Mouse (Mus musculus): ENCODE data around the gene Eya4. TPM values are rescaled to one million over a fixed set of nuclear protein-coding genes. Genes with fewer than 3 reads are reported as not detected.

The Eya4 gene
- polyA plus RNA-seq, 1 experiment from 2014 or later, result 1.3 TPM

DNA sequence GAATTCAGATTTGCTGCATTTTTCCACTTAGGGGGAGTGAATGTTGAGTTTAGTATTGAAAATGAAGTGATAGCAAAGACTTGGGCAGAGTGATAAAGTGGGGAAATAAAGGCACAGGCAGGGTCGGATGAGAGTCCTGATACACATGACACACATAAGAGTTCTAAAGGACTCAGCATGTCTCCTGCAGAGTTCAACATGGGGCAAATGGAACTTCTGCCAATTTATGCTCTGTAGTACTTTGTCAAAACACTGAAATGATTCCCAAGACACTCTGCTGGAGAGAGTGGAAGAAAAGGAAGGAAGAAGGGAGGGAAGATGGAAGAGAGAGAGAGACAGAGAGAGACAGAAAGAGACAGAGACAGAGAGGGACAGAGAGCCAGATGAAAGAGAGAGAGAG is 222.6 kb downstream of the Eya4 start:
- Histone ChIP-seq H3K9ac (ENCODE audit: low read length) (no peak overlapping the region), H3K36me3 (ENCODE audit: control insufficient read depth, insufficient read depth, low read length) (no peaks in the 10 kb centered on the region), H3K9me3 (replicated peaks; ENCODE audit: control insufficient read depth, low read length) (no peaks in the 10 kb centered on the region), H3K27ac (ENCODE audit: low read length) (no peak overlapping the region), H3K4me2 (ENCODE audit: low read depth, low read length) (no peak overlapping the region), H3K4me3 (replicated peaks; ENCODE audit: low read length) (no peak overlapping the region), H3K4me1 (ENCODE audit: control insufficient read depth, insufficient read depth, low read length) (no peaks in the 10 kb centered on the region), H3K27me3 (ENCODE audit: control insufficient read depth, insufficient read depth, low read length) (no peaks in the 10 kb centered on the region)
- ATAC-seq (ENCODE audit: insufficient read depth, low FRiP score), result no peak
- WGBS, result 76% methylated on average over 1 of the region's 1 CpGs

- Histone ChIP-seq H3K9me3 (replicated peaks; ENCODE audit: control insufficient read depth, low read length) (no peaks in the 10 kb centered on the region), H3K36me3 (ENCODE audit: control insufficient read depth, insufficient read depth, low read length) (no peaks in the 10 kb centered on the region), H3K4me1 (ENCODE audit: control insufficient read depth, insufficient read depth, low read length) (no peaks in the 10 kb centered on the region), H3K27ac (ENCODE audit: low read length) (no peak overlapping the region), H3K9ac (ENCODE audit: low read length) (no peak overlapping the region), H3K4me2 (ENCODE audit: low read depth, low read length) (no peak overlapping the region), H3K4me3 (replicated peaks; ENCODE audit: low read length) (no peak overlapping the region), H3K27me3 (ENCODE audit: control insufficient read depth, insufficient read depth, low read length) (no peaks in the 10 kb centered on the region)
- WGBS, result 88% methylated on average over 1 of the region's 1 CpGs
- no peak for ATAC-seq (ENCODE audit: insufficient read depth, low FRiP score)
Measured at GRCm38 (mm10) chr10:23127151-23127550, 223.4 kb downstream of the Eya4 start.

DNA sequence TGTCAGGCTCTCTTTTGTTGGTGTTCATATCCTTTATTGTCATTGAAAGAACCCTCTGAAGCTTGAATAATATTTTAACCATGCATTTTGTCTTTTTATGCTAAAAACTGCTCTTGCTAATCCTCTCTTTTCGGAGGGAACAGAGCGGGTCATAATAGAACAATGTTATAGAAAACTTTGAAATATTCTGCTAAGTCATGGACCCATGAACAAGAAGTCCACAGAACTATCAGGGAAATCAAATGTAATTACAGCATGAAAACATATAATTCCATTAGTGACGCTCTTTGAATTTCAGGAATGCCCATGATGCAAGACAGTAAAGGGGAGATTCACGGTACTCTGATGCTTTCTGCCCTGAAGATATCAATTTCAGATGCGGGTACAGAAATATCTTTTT is 224.1 kb downstream of the Eya4 start:
- WGBS, result 86% methylated on average over 5 of the region's 5 CpGs
- Histone ChIP-seq H3K4me2 (ENCODE audit: low read depth, low read length) (no peak overlapping the region), H3K4me3 (replicated peaks; ENCODE audit: low read length) (no peak overlapping the region), H3K9me3 (replicated peaks; ENCODE audit: control insufficient read depth, low read length) (no peaks in the 10 kb centered on the region), H3K9ac (ENCODE audit: low read length) (no peak overlapping the region), H3K27ac (ENCODE audit: low read length) (no peak overlapping the region), H3K27me3 (ENCODE audit: control insufficient read depth, insufficient read depth, low read length) (no peaks in the 10 kb centered on the region), H3K36me3 (ENCODE audit: control insufficient read depth, insufficient read depth, low read length) (no peaks in the 10 kb centered on the region), H3K4me1 (ENCODE audit: control insufficient read depth, insufficient read depth, low read length) (no peaks in the 10 kb centered on the region)
- ATAC-seq (ENCODE audit: insufficient read depth, low FRiP score), result no peak

DNA sequence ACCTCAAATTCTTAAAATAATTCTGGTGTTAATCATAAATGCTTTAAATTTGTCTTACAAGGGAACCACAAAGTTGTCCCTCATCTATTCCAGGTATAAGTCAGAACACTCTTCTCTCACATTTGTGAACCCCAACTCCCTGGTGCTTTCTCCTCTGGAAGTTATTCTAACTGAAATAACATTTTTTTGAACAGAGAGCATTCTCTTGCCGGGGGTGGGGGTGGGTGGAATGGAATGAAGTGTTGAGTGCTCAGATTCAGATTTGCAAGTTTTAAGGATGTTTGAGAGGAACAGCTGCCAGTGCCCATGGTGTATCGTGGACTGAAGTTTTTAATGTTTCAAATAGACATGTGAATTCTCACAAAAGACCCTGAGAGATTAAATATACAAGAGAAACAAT is 230.1 kb downstream of the Eya4 start:
- no peaks in the 10 kb centered on the region for H3K27me3 ChIP-seq (ENCODE audit: control insufficient read depth, insufficient read depth, low read length)
- H3K9ac ChIP-seq (ENCODE audit: low read length), result no peak overlapping the region
- no peak overlapping the region for H3K4me2 ChIP-seq (ENCODE audit: low read depth, low read length)
- no peak overlapping the region for H3K27ac ChIP-seq (ENCODE audit: low read length)
- WGBS, result 38% methylated on average over 2 of the region's 2 CpGs
- no peaks in the 10 kb centered on the region for H3K36me3 ChIP-seq (ENCODE audit: control insufficient read depth, insufficient read depth, low read length)
- no peaks in the 10 kb centered on the region for H3K9me3 ChIP-seq (replicated peaks; ENCODE audit: control insufficient read depth, low read length)
- H3K4me3 ChIP-seq (replicated peaks; ENCODE audit: low read length), result no peak overlapping the region
- H3K4me1 ChIP-seq (ENCODE audit: control insufficient read depth, insufficient read depth, low read length), result no peaks in the 10 kb centered on the region
- ATAC-seq (ENCODE audit: insufficient read depth, low FRiP score), result no peak

GRCm38 (mm10) chr10:23116786-23117410 is 233.7 kb downstream of the Eya4 start:
- no peak overlapping the region for H3K9ac ChIP-seq (ENCODE audit: low read length)
- ATAC-seq (ENCODE audit: insufficient read depth, low FRiP score), result no peak
- no peaks in the 10 kb centered on the region for H3K27me3 ChIP-seq (ENCODE audit: control insufficient read depth, insufficient read depth, low read length)
- no peaks in the 10 kb centered on the region for H3K36me3 ChIP-seq (ENCODE audit: control insufficient read depth, insufficient read depth, low read length)
- H3K4me2 ChIP-seq (ENCODE audit: low read depth, low read length), result no peak overlapping the region
- no peaks in the 10 kb centered on the region for H3K4me1 ChIP-seq (ENCODE audit: control insufficient read depth, insufficient read depth, low read length)
- no peaks in the 10 kb centered on the region for H3K9me3 ChIP-seq (replicated peaks; ENCODE audit: control insufficient read depth, low read length)
- no peak overlapping the region for H3K27ac ChIP-seq (ENCODE audit: low read length)
- H3K4me3 ChIP-seq (replicated peaks; ENCODE audit: low read length), result no peak overlapping the region
- 45% methylated on average over 10 of the region's 10 CpGs for WGBS

DNA sequence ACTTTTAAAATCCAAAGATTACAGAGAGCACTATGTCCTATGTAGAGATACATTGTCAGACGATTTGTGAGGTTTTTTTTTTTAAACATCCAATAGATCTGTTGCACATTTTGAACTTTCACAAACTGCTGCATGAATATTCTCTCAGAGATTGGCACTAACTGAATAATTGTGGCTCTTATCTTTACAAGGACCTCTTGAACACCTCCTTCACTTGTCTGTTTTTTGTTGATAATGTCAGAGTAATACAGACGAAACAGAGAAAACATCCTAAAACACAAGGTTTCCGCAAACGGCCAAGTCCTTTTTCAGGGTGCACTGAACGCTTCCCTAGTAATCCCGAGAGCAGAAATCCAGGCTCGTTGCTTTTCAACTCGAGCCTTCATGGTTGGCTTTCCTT is 234.5 kb downstream of the Eya4 start:
- ATAC-seq (ENCODE audit: insufficient read depth, low FRiP score), result no peak

DNA sequence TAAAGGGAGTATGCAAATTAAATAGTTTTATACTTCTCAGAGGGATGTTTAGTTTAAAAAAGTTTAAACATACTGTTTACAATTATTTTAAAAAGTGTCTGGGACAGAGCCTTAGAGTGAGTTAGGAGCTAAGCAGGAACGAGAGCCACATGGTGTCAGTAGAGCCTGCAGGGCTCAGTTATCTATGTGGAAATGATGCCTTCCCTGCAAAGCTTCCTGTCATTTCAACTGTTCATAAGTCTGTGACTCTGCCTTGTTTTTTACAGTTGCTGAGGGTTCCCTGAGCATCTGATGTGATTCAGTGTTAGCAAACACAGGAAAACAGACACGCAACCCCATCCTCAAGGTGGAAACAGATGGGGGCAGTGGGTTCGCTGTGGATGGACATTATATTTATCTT is 235.3 kb downstream of the Eya4 start:
- Histone ChIP-seq H3K27ac (ENCODE audit: low read length) (no peak overlapping the region), H3K4me3 (replicated peaks; ENCODE audit: low read length) (no peak overlapping the region), H3K27me3 (ENCODE audit: control insufficient read depth, insufficient read depth, low read length) (no peaks in the 10 kb centered on the region), H3K4me2 (ENCODE audit: low read depth, low read length) (no peak overlapping the region), H3K9me3 (replicated peaks; ENCODE audit: control insufficient read depth, low read length) (no peaks in the 10 kb centered on the region), H3K4me1 (ENCODE audit: control insufficient read depth, insufficient read depth, low read length) (no peaks in the 10 kb centered on the region), H3K36me3 (ENCODE audit: control insufficient read depth, insufficient read depth, low read length) (no peaks in the 10 kb centered on the region), H3K9ac (ENCODE audit: low read length) (no peak overlapping the region)
- 59% methylated on average over 3 of the region's 3 CpGs for WGBS
- ATAC-seq (ENCODE audit: insufficient read depth, low FRiP score), result no peak

More for the DNA sequence above, 234.5 kb downstream of the Eya4 start:
- Histone ChIP-seq H3K9ac (ENCODE audit: low read length) (no peak overlapping the region), H3K4me1 (ENCODE audit: control insufficient read depth, insufficient read depth, low read length) (no peaks in the 10 kb centered on the region), H3K4me3 (replicated peaks; ENCODE audit: low read length) (no peak overlapping the region), H3K4me2 (ENCODE audit: low read depth, low read length) (no peak overlapping the region), H3K9me3 (replicated peaks; ENCODE audit: control insufficient read depth, low read length) (no peaks in the 10 kb centered on the region), H3K27ac (ENCODE audit: low read length) (no peak overlapping the region), H3K27me3 (ENCODE audit: control insufficient read depth, insufficient read depth, low read length) (no peaks in the 10 kb centered on the region), H3K36me3 (ENCODE audit: control insufficient read depth, insufficient read depth, low read length) (no peaks in the 10 kb centered on the region)
- 83% methylated on average over 8 of the region's 8 CpGs for WGBS

GRCm38 (mm10) chr10:23108122-23108521 is 242.5 kb downstream of the Eya4 start:
- Histone ChIP-seq H3K27me3 (ENCODE audit: control insufficient read depth, insufficient read depth, low read length) (no peaks in the 10 kb centered on the region), H3K9me3 (replicated peaks; ENCODE audit: control insufficient read depth, low read length) (no peaks in the 10 kb centered on the region), H3K9ac (ENCODE audit: low read length) (no peak overlapping the region), H3K27ac (ENCODE audit: low read length) (no peak overlapping the region), H3K4me2 (ENCODE audit: low read depth, low read length) (no peak overlapping the region), H3K4me3 (replicated peaks; ENCODE audit: low read length) (no peak overlapping the region), H3K4me1 (ENCODE audit: control insufficient read depth, insufficient read depth, low read length) (no peaks in the 10 kb centered on the region), H3K36me3 (ENCODE audit: control insufficient read depth, insufficient read depth, low read length) (no peaks in the 10 kb centered on the region)
- WGBS, result 68% methylated on average over 4 of the region's 4 CpGs
- ATAC-seq (ENCODE audit: insufficient read depth, low FRiP score), result no peak

GRCm38 (mm10) chr10:23092517-23092916 is 258.1 kb downstream of the Eya4 start:
- Histone ChIP-seq H3K27ac (ENCODE audit: low read length) (no peak overlapping the region), H3K9ac (ENCODE audit: low read length) (no peak overlapping the region), H3K4me2 (ENCODE audit: low read depth, low read length) (no peak overlapping the region), H3K36me3 (ENCODE audit: control insufficient read depth, insufficient read depth, low read length) (no peaks in the 10 kb centered on the region), H3K4me3 (replicated peaks; ENCODE audit: low read length) (no peak overlapping the region), H3K4me1 (ENCODE audit: control insufficient read depth, insufficient read depth, low read length) (no peaks in the 10 kb centered on the region), H3K27me3 (ENCODE audit: control insufficient read depth, insufficient read depth, low read length) (no peaks in the 10 kb centered on the region), H3K9me3 (replicated peaks; ENCODE audit: control insufficient read depth, low read length) (no peaks in the 10 kb centered on the region)
- ATAC-seq (ENCODE audit: insufficient read depth, low FRiP score), result no peak
- 81% methylated on average over 7 of the region's 7 CpGs for WGBS

DNA sequence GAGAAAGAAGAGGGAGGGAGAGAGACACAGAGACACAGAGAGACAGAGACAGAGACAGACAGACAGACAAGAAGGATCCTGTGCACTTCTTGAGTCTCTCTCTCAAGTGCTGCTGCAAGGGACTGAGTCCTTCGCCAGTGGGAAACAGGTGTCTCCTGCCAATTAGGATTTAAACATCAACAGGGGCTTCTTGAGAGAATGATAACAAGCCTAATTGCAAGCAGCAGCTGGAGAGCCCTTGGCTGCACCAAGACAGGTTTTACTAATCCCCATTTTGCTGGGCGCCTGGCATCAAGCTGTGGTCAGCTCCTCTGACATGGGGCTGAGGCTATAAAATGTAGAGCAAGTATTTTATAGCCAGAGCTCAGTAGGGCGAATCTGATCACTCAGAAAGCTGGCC is 259.0 kb downstream of the Eya4 start:
- Histone ChIP-seq H3K4me1 (ENCODE audit: control insufficient read depth, insufficient read depth, low read length) (no peaks in the 10 kb centered on the region), H3K27ac (ENCODE audit: low read length) (no peak overlapping the region), H3K36me3 (ENCODE audit: control insufficient read depth, insufficient read depth, low read length) (no peaks in the 10 kb centered on the region), H3K9ac (ENCODE audit: low read length) (no peak overlapping the region), H3K4me3 (replicated peaks; ENCODE audit: low read length) (no peak overlapping the region), H3K9me3 (replicated peaks; ENCODE audit: control insufficient read depth, low read length) (no peaks in the 10 kb centered on the region), H3K27me3 (ENCODE audit: control insufficient read depth, insufficient read depth, low read length) (no peaks in the 10 kb centered on the region), H3K4me2 (ENCODE audit: low read depth, low read length) (no peak overlapping the region)
- no peak for ATAC-seq (ENCODE audit: insufficient read depth, low FRiP score)
- WGBS, result 71% methylated on average over 3 of the region's 3 CpGs
